Mouse (Mus musculus): ENCODE measurements around the gene Aloxe3. TPM values are rescaled to one million over a fixed set of nuclear protein-coding genes. Genes with fewer than 3 reads are reported as not detected.

Aloxe3 gene
- total RNA-seq, 2 experiments from 2014 or later: 0.23 TPM; not detected in 1

GRCm38 (mm10) chr11:69106842-69107241 lies 18.9 kb upstream of the Aloxe3 start:
- DNase-seq (ENCODE audit: low spot score in 2 of 2): no peak

- peak in 1 of 2 experiments; percentile 8 for DNase-seq (ENCODE audit: low spot score in 2 of 2)
Observed at GRCm38 (mm10) chr11:69107676-69108075, 18.0 kb upstream of the Aloxe3 start.

- DNase-seq (ENCODE audit: low spot score in 2 of 2): no peak
Observed at GRCm38 (mm10) chr11:69108223-69108622, 17.5 kb upstream of the Aloxe3 start.

- DNase-seq (ENCODE audit: low spot score in 2 of 2): peak in 1 of 2 experiments; percentile 12
Observed at GRCm38 (mm10) chr11:69109032-69109900, 16.4 kb upstream of the Aloxe3 start.

GRCm38 (mm10) chr11:69110319-69111046 lies 15.2 kb upstream of the Aloxe3 start:
- peak; percentile 92 to 94 for DNase-seq (ENCODE audit: low spot score in 2 of 2)

- DNase-seq (ENCODE audit: low spot score in 2 of 2): no peak
Observed at GRCm38 (mm10) chr11:69111051-69111810, 14.5 kb upstream of the Aloxe3 start.

GRCm38 (mm10) chr11:69111865-69112264 lies 13.8 kb upstream of the Aloxe3 start:
- no peak for DNase-seq (ENCODE audit: low spot score in 2 of 2)

- DNase-seq (ENCODE audit: low spot score in 2 of 2): no peak
Observed at GRCm38 (mm10) chr11:69114018-69114417, 11.7 kb upstream of the Aloxe3 start.

- DNase-seq (ENCODE audit: low spot score in 2 of 2): no peak
Observed at GRCm38 (mm10) chr11:69114621-69115020, 11.1 kb upstream of the Aloxe3 start.

- DNase-seq (ENCODE audit: low spot score in 2 of 2): no peak
Observed at GRCm38 (mm10) chr11:69116843-69117242, 8.9 kb upstream of the Aloxe3 start.

- DNase-seq (ENCODE audit: low spot score in 2 of 2): peak in 1 of 2 experiments; percentile 48
Observed at GRCm38 (mm10) chr11:69117737-69118695, 7.7 kb upstream of the Aloxe3 start.

- peak; percentile 58 to 72 for DNase-seq (ENCODE audit: low spot score in 2 of 2)
Observed at GRCm38 (mm10) chr11:69118765-69119164, 6.9 kb upstream of the Aloxe3 start.

GRCm38 (mm10) chr11:69119446-69120155 lies 6.1 kb upstream of the Aloxe3 start:
- DNase-seq (ENCODE audit: low spot score in 2 of 2): no peak

GRCm38 (mm10) chr11:69120221-69121000 lies 5.3 kb upstream of the Aloxe3 start, which contains the start of gene Hes7:
Gene Hes7 (plus strand): TSS chr11:69120404.
- DNase-seq (ENCODE audit: low spot score in 2 of 2): no peak

GRCm38 (mm10) chr11:69121001-69121740 lies 4.5 kb upstream of the Aloxe3 start:
- no peak for DNase-seq (ENCODE audit: low spot score in 2 of 2)

GRCm38 (mm10) chr11:69121741-69122335 lies 3.9 kb upstream of the Aloxe3 start:
- no peak for DNase-seq (ENCODE audit: low spot score in 2 of 2)

- DNase-seq (ENCODE audit: low spot score in 2 of 2): peak; percentile 86 to 91
Observed at GRCm38 (mm10) chr11:69122336-69122951, 3.3 kb upstream of the Aloxe3 start, which contains the start of gene 9130213A22Rik. Gene 9130213A22Rik (minus strand): TSS chr11:69122589.
